Mouse (Mus musculus): Measurements from ENCODE around the gene Stk40. TPM values are rescaled to one million over a fixed set of nuclear protein-coding genes. Genes with fewer than 3 reads are reported as not detected.

Gene Stk40
- polyA plus RNA-seq, 3 experiments from 2014 or later: 11.0 to 27.7 (median 16.5) TPM

- ATAC-seq: no peak
Measured at GRCm38 (mm10) chr4:126123309-126124040, 19.7 kb downstream of the Stk40 start.

- no peak for ATAC-seq
Measured at GRCm38 (mm10) chr4:126130502-126130901, 26.7 kb downstream of the Stk40 start.

GRCm38 (mm10) chr4:126131290-126132121, 27.7 kb downstream of the Stk40 start:
- no peak for ATAC-seq

GRCm38 (mm10) chr4:126132636-126133264, 29.0 kb downstream of the Stk40 start:
- no peak for ATAC-seq

GRCm38 (mm10) chr4:126134236-126134635, 30.5 kb downstream of the Stk40 start:
- ATAC-seq: no peak

GRCm38 (mm10) chr4:126134639-126135038, 30.9 kb downstream of the Stk40 start:
- no peak for ATAC-seq

GRCm38 (mm10) chr4:126137773-126138172, 34.0 kb downstream of the Stk40 start:
- no peak for ATAC-seq

GRCm38 (mm10) chr4:126141021-126141420, 37.3 kb downstream of the Stk40 start:
- no peak for ATAC-seq

GRCm38 (mm10) chr4:126145396-126145795, 41.6 kb downstream of the Stk40 start:
- no peak for ATAC-seq

GRCm38 (mm10) chr4:126146974-126147532, 43.3 kb downstream of the Stk40 start:
- no peak for ATAC-seq

GRCm38 (mm10) chr4:126147533-126148160, 43.9 kb downstream of the Stk40 start, which contains the start of gene Eva1b:
Gene Eva1b (plus strand): TSS chr4:126147744.
- ATAC-seq: no peak

GRCm38 (mm10) chr4:126148161-126148961, 44.6 kb downstream of the Stk40 start:
- peak; percentile 93 for ATAC-seq

- ATAC-seq: no peak
Measured at GRCm38 (mm10) chr4:126149041-126149676, 45.4 kb downstream of the Stk40 start.

GRCm38 (mm10) chr4:126149798-126150197, 46.0 kb downstream of the Stk40 start:
- ATAC-seq: no peak

- no peak for ATAC-seq
Measured at GRCm38 (mm10) chr4:126150297-126150948, 46.7 kb downstream of the Stk40 start.

GRCm38 (mm10) chr4:126150949-126151320, 47.2 kb downstream of the Stk40 start:
- no peak for ATAC-seq

- ATAC-seq: no peak
Measured at GRCm38 (mm10) chr4:126151701-126152440, 48.1 kb downstream of the Stk40 start.

- ATAC-seq: no peak
Measured at GRCm38 (mm10) chr4:126152864-126153263, 49.1 kb downstream of the Stk40 start.

- ATAC-seq: no peak
Measured at GRCm38 (mm10) chr4:126155183-126155582, 51.4 kb downstream of the Stk40 start.

- ATAC-seq: no peak
Measured at GRCm38 (mm10) chr4:126155869-126156268, 52.1 kb downstream of the Stk40 start.

Measured in inflammation-experienced regulatory T-cells, adult 6 months (primary cell).